Mouse (Mus musculus) skeletal muscle tissue, adult 2 months (tissue): ENCODE measurements around the gene Serpina3f.
"Not testable (repeated sequence)": the region's sequence is repeated elsewhere in the genome, so short reads cannot be mapped to it uniquely, and the experiment has no call there.

Source experiments
- DNase-seq: peaks from one replicate; pipeline ENCODE4 v3.0.0-alpha.2; 2012; ENCODE audit warnings: low read depth, low spot score

The Serpina3f gene

GRCm38 (mm10) chr12:104214445-104214753, at the start of gene Serpina3f:
Serpina3f (plus strand) TSS chr12:104214544.
- no peak for DNase-seq

- DNase-seq, result peak; percentile 39
These were observed 39.6 kb upstream of the Serpina3f start for GRCm38 (mm10) chr12:104174747-104175146.

GRCm38 (mm10) chr12:104175636-104176035, 38.7 kb upstream of the Serpina3f start:
- DNase-seq, result no peak

GRCm38 (mm10) chr12:104178577-104178976, 35.8 kb upstream of the Serpina3f start:
- DNase-seq, result no peak

GRCm38 (mm10) chr12:104178987-104179386, 35.4 kb upstream of the Serpina3f start:
- no peak for DNase-seq

GRCm38 (mm10) chr12:104185046-104185445, 29.3 kb upstream of the Serpina3f start:
- no peak for DNase-seq

- DNase-seq, result no peak
These were observed 28.2 kb upstream of the Serpina3f start for GRCm38 (mm10) chr12:104186041-104186581.

GRCm38 (mm10) chr12:104189246-104189645, 25.1 kb upstream of the Serpina3f start:
- no peak for DNase-seq

- DNase-seq, result no peak
These were observed 23.5 kb upstream of the Serpina3f start for GRCm38 (mm10) chr12:104190852-104191251.

GRCm38 (mm10) chr12:104209149-104209548, 5.2 kb upstream of the Serpina3f start:
- no peak for DNase-seq

GRCm38 (mm10) chr12:104209802-104210201, 4.5 kb upstream of the Serpina3f start:
- DNase-seq, result no peak

GRCm38 (mm10) chr12:104213689-104214444, 477 bp upstream of the Serpina3f start:
- DNase-seq, result no peak

- DNase-seq, result no peak
These were observed 905 bp downstream of the Serpina3f start for GRCm38 (mm10) chr12:104215249-104215648.

GRCm38 (mm10) chr12:104221616-104222015, 7.3 kb downstream of the Serpina3f start:
- no peak for DNase-seq

- no peak for DNase-seq
These were observed 9.3 kb downstream of the Serpina3f start for GRCm38 (mm10) chr12:104223690-104224089.

GRCm38 (mm10) chr12:104224598-104225300, 10.4 kb downstream of the Serpina3f start:
- no peak for DNase-seq

- DNase-seq, result no peak
These were observed 16.4 kb downstream of the Serpina3f start for GRCm38 (mm10) chr12:104230762-104231161.

- DNase-seq, result no peak
These were observed 21.6 kb downstream of the Serpina3f start, which contains the start of gene Serpina3g for GRCm38 (mm10) chr12:104235915-104236314. Serpina3g (plus strand) TSS chr12:104236245.

- DNase-seq, result not testable (repeated sequence)
These were observed 23.7 kb downstream of the Serpina3f start for GRCm38 (mm10) chr12:104238048-104238447.

- DNase-seq, result peak; percentile 3
These were observed 29.0 kb downstream of the Serpina3f start for GRCm38 (mm10) chr12:104243307-104243706.

GRCm38 (mm10) chr12:104245092-104245491, 30.7 kb downstream of the Serpina3f start:
- no peak for DNase-seq

- peak; percentile 38 for DNase-seq
These were observed 31.3 kb downstream of the Serpina3f start for GRCm38 (mm10) chr12:104245595-104245994.

GRCm38 (mm10) chr12:104247553-104248002, 33.2 kb downstream of the Serpina3f start:
- peak; percentile 17 for DNase-seq
